In genomic region chr8:84542481-84542880, GRCm38 (mm10) we compare ENCODE assay signal across 23 mouse cellular contexts.
DNase-seq lines count a peak whose midpoint lies in the region; ATAC-seq and TF ChIP-seq lines count a peak whose summit lies in the region.
"Had no signal": no experiment of that assay in that cellular context is flagged by ENCODE, and none has a peak within 500 bp of the region (broad histone marks: within the 10 kb centered on the region; RNA-seq: fewer than 3 reads in every experiment).

No protein-coding gene starts in this region.

- ATAC-seq in midbrain, postnatal 0 days (ENCODE audit: low FRiP score): no peak
- no peak for ATAC-seq in CD4-positive, CD25-positive, alpha-beta regulatory T cell, adult 4 months
- no peak for ATAC-seq in intestine, embryonic 16.5 days
- ATAC-seq: activated CD4-positive, CD25-positive, alpha-beta regulatory T cell, adult 4 months; forebrain, embryonic 13.5 days; forebrain, embryonic 16.5 days; hindbrain, postnatal 0 days had no signal

- TF ChIP-seq POLR2A in thymus, adult 2 months (IDR thresholded peaks at IDR 0.05; ENCODE audit: control insufficient read depth, extremely low read depth, insufficient read depth, low read length, poor library complexity): no peak

- H3K36me3 ChIP-seq in thymus, adult 2 months (ENCODE audit: control insufficient read depth, insufficient read depth, low read length): no peaks in the 10 kb centered on the region
- H3K36me3 ChIP-seq in midbrain, postnatal 0 days (ENCODE audit: insufficient read depth, low read length): peaks cover 50% of the 10 kb centered on the region
- no peaks in the 10 kb centered on the region for H3K36me3 ChIP-seq in intestine, embryonic 16.5 days (ENCODE audit: control insufficient read depth, insufficient read depth, low read length)

- H3K4me3 ChIP-seq in thymus, adult 2 months (ENCODE audit: control insufficient read depth, insufficient read depth, low read length): no peak overlapping the region
- no peak overlapping the region for H3K4me3 ChIP-seq in midbrain, postnatal 0 days (ENCODE audit: low read depth, low read length)
- H3K4me3 ChIP-seq in intestine, embryonic 16.5 days (ENCODE audit: low read length): no peak overlapping the region
- H3K4me3 ChIP-seq: forebrain, embryonic 10.5 days; forebrain, embryonic 13.5 days; hindbrain, embryonic 13.5 days had no signal

- H3K4me2 ChIP-seq in midbrain, postnatal 0 days (ENCODE audit: low read depth, low read length, poor library complexity, severe bottlenecking): no peak overlapping the region
- no peak overlapping the region for H3K4me2 ChIP-seq in intestine, embryonic 16.5 days (ENCODE audit: low read depth, low read length)
- H3K4me2 ChIP-seq: forebrain, embryonic 13.5 days; heart, embryonic 11.5 days; hindbrain, embryonic 13.5 days had no signal

- H3K4me1 ChIP-seq in thymus, adult 2 months (replicated peaks; ENCODE audit: control insufficient read depth, insufficient read depth, low read length): peaks cover 37% of the 10 kb centered on the region
- no peaks in the 10 kb centered on the region for H3K4me1 ChIP-seq in midbrain, postnatal 0 days (ENCODE audit: insufficient read depth, low read length)
- H3K4me1 ChIP-seq in intestine, embryonic 16.5 days (ENCODE audit: control insufficient read depth, insufficient read depth, low read length): no peaks in the 10 kb centered on the region
- H3K4me1 ChIP-seq: forebrain, embryonic 13.5 days; hindbrain, embryonic 13.5 days had no signal

- H3K27ac ChIP-seq in thymus, adult 2 months (ENCODE audit: control insufficient read depth, insufficient read depth, low read length): peak overlapping the region; percentile 77
- no peak overlapping the region for H3K27ac ChIP-seq in midbrain, postnatal 0 days (ENCODE audit: low read depth, low read length)
- H3K27ac ChIP-seq in intestine, embryonic 16.5 days (ENCODE audit: low read length): no peak overlapping the region
- H3K27ac ChIP-seq: forebrain, embryonic 10.5 days; forebrain, embryonic 13.5 days; hindbrain, embryonic 13.5 days; hindbrain, postnatal 0 days had no signal

- peak; percentile 43 for DNase-seq in R1 (ENCODE audit: low read depth, low spot score)
- peak; percentile 49 for DNase-seq in thymus, adult 2 months
- peak; percentile 68 for DNase-seq in thymus, postnatal 14 days
- DNase-seq in thymus, postnatal 4 days: peak; percentile 57
- DNase-seq in midbrain, postnatal 0 days (ENCODE audit: low spot score): no peak
- DNase-seq: adrenal gland, adult 8-10 months; adrenal gland, postnatal 25 days; B cell, adult 2 months; cerebellum, adult 11-12 months; cerebellum, adult 8-10 months; cerebellum, postnatal 14 days; gastrocnemius, postnatal 10 days; gastrocnemius, postnatal 36 days; heart, adult 11 months had no signal

- H3K9ac ChIP-seq in midbrain, postnatal 0 days (replicated peaks; ENCODE audit: low read length, poor library complexity, severe bottlenecking): no peak overlapping the region
- no peak overlapping the region for H3K9ac ChIP-seq in intestine, embryonic 16.5 days (ENCODE audit: low read depth, low read length)
- H3K9ac ChIP-seq: forebrain, embryonic 13.5 days; hindbrain, embryonic 13.5 days had no signal

- no peaks in the 10 kb centered on the region for H3K9me3 ChIP-seq in midbrain, postnatal 0 days (ENCODE audit: low read length)
- H3K9me3 ChIP-seq in intestine, embryonic 16.5 days (ENCODE audit: control insufficient read depth, low read length): no peaks in the 10 kb centered on the region
- H3K9me3 ChIP-seq: forebrain, embryonic 10.5 days; forebrain, embryonic 13.5 days; hindbrain, embryonic 13.5 days had no signal

- H3K27me3 ChIP-seq in thymus, adult 2 months (ENCODE audit: control insufficient read depth, insufficient read depth, low read length): no peaks in the 10 kb centered on the region
- no peaks in the 10 kb centered on the region for H3K27me3 ChIP-seq in midbrain, postnatal 0 days (ENCODE audit: insufficient read depth, low read length)
- H3K27me3 ChIP-seq in intestine, embryonic 16.5 days (replicated peaks; ENCODE audit: control insufficient read depth, insufficient read depth, low read length): no peaks in the 10 kb centered on the region
- H3K27me3 ChIP-seq: forebrain, embryonic 13.5 days; hindbrain, embryonic 13.5 days had no signal

- no peak for TF ChIP-seq CTCF in thymus, adult 2 months (IDR thresholded peaks at IDR 0.05; ENCODE audit: borderline replicate concordance, control insufficient read depth, extremely low read depth, insufficient read depth, low read length, poor library complexity)
- TF ChIP-seq CTCF in midbrain, postnatal 0 days (IDR thresholded peaks at IDR 0.05): no peak

- 44% methylated on average over 7 of the region's 7 CpGs for WGBS in thymus, adult 2 months
- 70% methylated on average over 7 of the region's 7 CpGs for WGBS in midbrain, postnatal 0 days
- WGBS in intestine, embryonic 16.5 days: 73% methylated on average over 7 of the region's 7 CpGs
